Mouse (Mus musculus) lung, postnatal 0 days (tissue): ENCODE measurements around the gene Trip12. TPM values are rescaled to one million over a fixed set of nuclear protein-coding genes. Genes with fewer than 3 reads are reported as not detected.

Source experiments
- ATAC-seq: fragments of 200-750 bp; cut with Nextera tagmentation; 2 replicates; pipeline ENCODE4 v1.8.0; 2017; ENCODE audit warnings: moderate library complexity
- DNase-seq: peaks from one replicate; pipeline ENCODE4 v3.0.0-alpha.2; 2016; ENCODE audit warnings: low spot score
- H3K27ac ChIP-seq: fragments of 300-500 bp; sonication (generic); 2 replicates; pipeline ENCODE4 v1.5.1; 2014; ENCODE audit warnings: antibody characterized with exemption, mild to moderate bottlenecking, low read length, mixed read lengths
- H3K27me3 ChIP-seq: fragments of 300-500 bp; sonication (generic); replicated peaks from 2 replicates; pipeline ENCODE4 v1.6.1; 2014; ENCODE audit warnings: low read length, mixed read lengths; ENCODE audit not compliant: insufficient read depth
- H3K36me3 ChIP-seq: fragments of 300-500 bp; sonication (generic); 2 replicates; pipeline ENCODE4 v1.6.1; 2014; ENCODE audit warnings: low read length, mixed read lengths; ENCODE audit not compliant: insufficient read depth
- H3K4me1 ChIP-seq: fragments of 300-500 bp; sonication (generic); 2 replicates; pipeline ENCODE4 v1.6.1; 2014; ENCODE audit warnings: antibody characterized with exemption, low read depth, low read length, mixed read lengths; ENCODE audit not compliant: insufficient read depth
- H3K4me2 ChIP-seq: fragments of 300-500 bp; sonication (generic); replicated peaks from 2 replicates; pipeline ENCODE4 v1.6.1; 2014; ENCODE audit warnings: low read depth, mild to moderate bottlenecking, low read length, moderate library complexity, mixed read lengths
- H3K4me3 ChIP-seq: fragments of 300-500 bp; sonication (generic); 2 replicates; pipeline ENCODE4 v1.5.1; 2014; ENCODE audit warnings: low read depth, low read length
- H3K9ac ChIP-seq: fragments of 300-500 bp; sonication (generic); replicated peaks from 2 replicates; pipeline ENCODE4 v1.6.1; 2014; ENCODE audit warnings: low read depth, mild to moderate bottlenecking
- H3K9me3 ChIP-seq: fragments of 300-500 bp; sonication (generic); 2 replicates; pipeline ENCODE4 v1.6.1; 2016; ENCODE audit warnings: low read length, mixed read lengths
- CTCF ChIP-seq: IDR thresholded peaks from 2 replicates; pipeline ENCODE4 v1.5.1; 2016; ENCODE audit warnings: antibody characterized with exemption, mild to moderate bottlenecking
- EP300 ChIP-seq: IDR thresholded peaks from 2 replicates; pipeline ENCODE4 v1.6.1; 2016; ENCODE audit warnings: antibody characterized with exemption, mild to moderate bottlenecking, control low read depth
- WGBS: fragments of 180-500 bp; shearing (Covaris S2); extraction: QIAGEN DNeasy Blood & Tissue Kit; methylation state at CpG from one replicate; pipeline ENCODE4 v1.1.7; 2014; 5-methylcytosine and 5-hydroxymethylcytosine counted together
- polyA plus RNA-seq: library from polyadenylated mRNA; unstranded; fragments of >200 nt; fragmentation: Nextera tagmentation; extraction: Ambion mirVana; gene quantifications from 2 replicates; pipeline ENCODE4 v1.2.1, GENCODE M21; 2015

Gene Trip12
- polyA plus RNA-seq, 1 experiment from 2014 or later, result 26.6 TPM

DNA sequence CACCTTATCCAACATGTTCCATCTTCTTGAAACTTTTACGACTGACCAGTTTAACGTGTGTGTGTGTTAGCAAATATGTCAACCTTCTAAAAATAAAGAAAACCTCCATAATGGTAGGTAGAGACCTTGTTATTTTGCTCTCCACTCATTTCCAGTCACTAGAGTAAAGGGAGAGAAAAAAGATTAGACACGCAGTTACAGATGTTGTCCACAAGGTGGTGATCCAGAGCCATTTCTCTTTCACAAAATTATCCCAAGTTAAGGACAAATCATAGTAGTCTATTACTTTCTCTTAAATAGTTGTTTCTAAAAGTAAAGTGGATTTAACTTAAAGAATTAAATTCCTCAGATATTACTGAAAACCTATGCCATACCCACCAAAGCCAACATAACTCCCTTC lies 106.5 kb downstream of the Trip12 start:
- ATAC-seq, result no peak
- peaks cover 9% of the 10 kb centered on the region for H3K36me3 ChIP-seq

GRCm38 (mm10) chr1:84731763-84732162 lies 108.6 kb downstream of the Trip12 start:
- no peak for DNase-seq
- peaks cover 13% of the 10 kb centered on the region for H3K36me3 ChIP-seq
- no peak overlapping the region for H3K27ac ChIP-seq
- no peaks in the 10 kb centered on the region for H3K4me1 ChIP-seq
- H3K4me3 ChIP-seq, result no peak overlapping the region
- H3K9ac ChIP-seq, result no peak overlapping the region
- H3K4me2 ChIP-seq, result no peak overlapping the region
- H3K9me3 ChIP-seq, result no peaks in the 10 kb centered on the region
- 94% methylated on average over 1 of the region's 1 CpGs for WGBS
- ATAC-seq, result no peak
- TF ChIP-seq CTCF, result no peak
- no peak for TF ChIP-seq EP300
- H3K27me3 ChIP-seq, result no peaks in the 10 kb centered on the region

More for the DNA sequence above, 106.5 kb downstream of the Trip12 start:
- Histone ChIP-seq H3K4me1 (no peaks in the 10 kb centered on the region), H3K27me3 (no peaks in the 10 kb centered on the region), H3K4me2 (no peak overlapping the region), H3K9ac (no peak overlapping the region), H3K4me3 (no peak overlapping the region), H3K27ac (no peak overlapping the region), H3K9me3 (no peaks in the 10 kb centered on the region)
- TF ChIP-seq EP300, result no peak
- TF ChIP-seq CTCF, result peak; percentile 77
- 65% methylated on average over 3 of the region's 3 CpGs for WGBS
- peak; percentile 48 for DNase-seq

DNA sequence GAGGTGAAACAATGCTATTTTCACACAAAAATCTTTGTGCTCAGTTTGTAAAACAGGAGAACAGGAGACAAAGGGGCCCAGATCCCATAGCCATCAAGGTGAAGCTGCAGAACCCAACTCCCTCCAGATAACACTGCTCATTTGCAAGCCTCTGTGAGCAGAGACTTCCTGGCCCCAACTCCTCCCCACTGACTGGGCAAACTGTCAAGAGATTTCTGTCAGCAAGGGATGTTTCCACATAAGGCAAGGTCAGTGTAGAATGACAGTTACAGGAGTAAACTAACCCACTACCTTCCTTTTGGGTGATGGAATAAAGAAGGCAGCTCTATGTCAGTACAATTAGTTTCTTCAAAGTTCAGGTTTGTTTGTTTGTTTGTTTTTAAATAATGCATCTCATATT lies 117.5 kb downstream of the Trip12 start:
- no peak for ATAC-seq
- H3K36me3 ChIP-seq, result peaks cover 22% of the 10 kb centered on the region; the same call in 1 of the 2 replicates
- no peak overlapping the region for H3K4me3 ChIP-seq
- TF ChIP-seq CTCF (no peak), EP300 (no peak)
- no peak overlapping the region for H3K4me2 ChIP-seq
- no peaks in the 10 kb centered on the region for H3K27me3 ChIP-seq
- no peak overlapping the region for H3K27ac ChIP-seq
- DNase-seq, result no peak
- H3K9me3 ChIP-seq, result no peaks in the 10 kb centered on the region
- H3K9ac ChIP-seq, result no peak overlapping the region
- no peaks in the 10 kb centered on the region for H3K4me1 ChIP-seq

GRCm38 (mm10) chr1:84722371-84722770 lies 117.9 kb downstream of the Trip12 start:
- ATAC-seq, result no peak
- Histone ChIP-seq H3K27me3 (no peaks in the 10 kb centered on the region), H3K27ac (no peak overlapping the region), H3K9ac (no peak overlapping the region), H3K4me3 (no peak overlapping the region), H3K36me3 (peaks cover 22% of the 10 kb centered on the region; the same call in 1 of the 2 replicates), H3K4me2 (no peak overlapping the region), H3K9me3 (no peaks in the 10 kb centered on the region), H3K4me1 (no peaks in the 10 kb centered on the region)
- TF ChIP-seq CTCF, result no peak
- TF ChIP-seq EP300, result no peak
- DNase-seq, result no peak
- 92% methylated on average over 3 of the region's 3 CpGs for WGBS

GRCm38 (mm10) chr1:84721942-84722341 lies 118.4 kb downstream of the Trip12 start:
- TF ChIP-seq CTCF (no peak), EP300 (no peak)
- ATAC-seq (no peak), DNase-seq (no peak)
- Histone ChIP-seq H3K4me1 (no peaks in the 10 kb centered on the region), H3K27ac (no peak overlapping the region), H3K27me3 (no peaks in the 10 kb centered on the region), H3K9ac (no peak overlapping the region), H3K36me3 (peaks cover 18% of the 10 kb centered on the region; the same call in 1 of the 2 replicates), H3K4me2 (no peak overlapping the region), H3K4me3 (no peak overlapping the region), H3K9me3 (no peaks in the 10 kb centered on the region)
- WGBS, result 78% methylated on average over 3 of the region's 3 CpGs

- no peaks in the 10 kb centered on the region for H3K36me3 ChIP-seq
- H3K4me1 ChIP-seq, result no peaks in the 10 kb centered on the region
- H3K27me3 ChIP-seq, result no peaks in the 10 kb centered on the region
- ATAC-seq (no peak), DNase-seq (no peak)
- TF ChIP-seq EP300 (no peak), CTCF (no peak)
- no peak overlapping the region for H3K9ac ChIP-seq
- 11% methylated on average over 31 of the region's 31 CpGs for WGBS
- H3K27ac ChIP-seq, result no peak overlapping the region
- H3K9me3 ChIP-seq, result no peaks in the 10 kb centered on the region
- peak overlapping the region; percentile 25; the same call in 1 of the 2 replicates for H3K4me2 ChIP-seq
- H3K4me3 ChIP-seq, result no peak overlapping the region
Observed at GRCm38 (mm10) chr1:84709810-84710785, 130.2 kb downstream of the Trip12 start.
